Mouse (Mus musculus) spleen, adult 18-20 months (tissue): ENCODE results near the gene Tuba1c.
A peak's percentile ranks its signal among the peaks of the same experiment; 100 is the strongest.
"Not testable (repeated sequence)": the region's sequence is repeated elsewhere in the genome, so short reads cannot be mapped to it uniquely, and the experiment has no call there.

ENCODE experiments used
- DNase-seq, 2 experiments: peaks; one replicate each; pipeline ENCODE4 v3.0.0; 2022; ENCODE audit warnings: mixed read lengths in 2 of 2

The Tuba1c gene

DNA sequence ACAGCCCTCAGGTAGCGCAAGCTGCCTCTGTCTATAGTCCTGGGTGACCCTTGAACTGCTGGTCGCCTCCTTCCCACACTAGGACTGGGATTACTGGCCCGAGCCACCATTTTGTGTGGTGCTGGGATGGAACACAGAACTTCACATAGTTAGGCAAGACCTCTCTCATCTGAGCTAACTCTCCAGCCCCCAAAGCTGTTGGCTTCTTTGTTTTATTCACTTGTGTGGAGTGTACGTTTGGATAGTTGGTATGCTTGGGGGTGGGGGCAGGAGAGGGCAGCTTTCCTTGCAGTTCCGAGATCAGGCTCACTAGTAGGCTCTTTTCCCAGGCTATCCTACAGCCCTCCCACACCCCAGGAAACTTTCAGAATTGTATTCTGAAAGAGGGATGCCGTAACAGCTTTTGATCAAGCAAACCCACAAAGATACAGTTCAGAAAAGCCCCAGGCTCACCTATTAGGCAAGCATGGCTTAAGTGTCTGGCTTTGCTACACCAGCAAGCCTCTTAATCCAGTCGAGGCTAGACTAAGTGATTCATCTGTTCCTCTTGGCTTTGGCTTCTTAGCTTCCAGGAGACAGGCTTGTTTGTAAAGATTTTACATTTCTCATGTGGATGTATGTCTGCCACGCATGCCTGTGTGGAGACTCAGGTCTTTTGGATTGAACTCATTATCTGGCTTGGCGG, 2.5 kb downstream of the Tuba1c start:
- DNase-seq = no peak

DNA sequence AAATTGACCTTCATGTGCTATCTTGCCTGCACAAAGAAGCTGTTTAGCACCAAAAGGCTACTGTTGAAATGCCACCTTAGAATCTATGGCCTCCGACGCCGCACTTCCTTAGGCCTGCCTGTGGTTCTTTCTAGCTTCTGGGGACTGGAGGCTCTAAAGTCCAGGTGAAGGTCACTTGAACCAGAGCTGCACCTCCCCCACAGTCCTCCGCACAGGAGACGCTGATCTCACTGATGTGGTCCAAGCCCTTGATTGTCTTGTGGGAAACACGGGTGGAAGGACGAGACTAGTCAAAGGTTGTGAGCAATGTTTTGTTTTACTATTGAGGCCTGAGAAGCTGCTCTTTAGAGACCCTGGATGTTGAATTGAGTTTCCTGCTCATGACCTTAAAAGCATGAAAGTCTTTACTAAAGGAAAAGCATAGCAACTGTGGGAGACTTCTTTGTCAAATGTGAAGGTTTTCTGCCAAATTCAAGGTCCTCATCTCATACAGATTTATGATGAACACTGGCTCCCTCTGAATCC, 3.1 kb downstream of the Tuba1c start:
- DNase-seq = no peak

DNA sequence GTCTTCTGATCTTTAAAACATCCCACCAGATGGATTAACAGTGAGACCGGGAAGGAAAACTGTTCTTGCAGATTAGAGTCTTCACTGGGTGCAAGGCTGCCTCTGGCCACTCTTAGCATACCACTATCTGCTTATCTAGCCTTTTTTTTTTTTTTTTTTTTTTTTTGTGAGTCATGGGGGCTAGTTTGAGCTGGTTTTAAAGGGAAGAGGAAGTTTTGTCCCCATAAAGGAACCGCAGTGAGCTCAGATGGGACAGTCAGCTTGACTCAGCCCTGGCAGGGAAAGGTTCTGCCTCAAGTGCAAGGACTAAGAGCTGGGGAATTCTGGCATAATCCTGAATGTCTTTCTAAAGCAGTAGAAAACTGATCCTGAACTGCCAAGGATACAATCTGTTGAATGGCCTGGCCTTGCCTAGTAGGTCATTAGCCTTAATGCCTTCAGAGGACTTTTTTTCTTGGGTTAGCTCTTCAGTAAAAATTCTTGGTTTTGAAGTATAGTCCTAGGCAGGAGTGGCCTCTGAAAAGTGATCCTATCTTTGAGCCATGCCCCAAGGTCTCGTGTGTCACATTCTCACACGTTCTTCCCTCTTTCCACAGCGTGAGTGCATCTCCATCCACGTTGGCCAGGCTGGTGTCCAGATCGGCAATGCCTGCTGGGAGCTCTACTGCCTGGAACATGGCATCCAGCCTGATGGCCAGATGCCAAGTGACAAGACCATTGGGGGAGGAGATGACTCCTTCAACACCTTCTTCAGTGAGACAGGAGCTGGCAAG, 4.0 kb downstream of the Tuba1c start:
- DNase-seq = no peak

DNA sequence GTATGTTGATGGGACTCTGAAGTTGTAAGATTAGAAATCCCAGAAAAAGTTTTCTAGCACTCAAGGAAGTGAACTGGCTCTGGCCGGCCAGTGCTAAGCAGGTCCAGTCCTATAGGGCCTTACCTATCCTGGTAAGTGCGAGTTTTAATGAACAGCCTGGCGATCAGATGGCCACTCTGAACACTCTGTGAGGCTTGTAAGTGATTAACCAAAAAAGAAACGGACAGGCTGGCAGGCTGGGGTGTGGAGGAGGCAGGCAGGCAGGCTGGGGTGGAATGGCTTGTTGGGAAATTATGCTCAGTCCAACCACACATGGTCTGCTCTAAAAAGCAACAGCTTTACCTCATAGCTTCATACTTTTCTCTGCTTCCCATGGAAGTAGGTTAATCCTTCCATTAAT, 5.7 kb downstream of the Tuba1c start:
- no peak for DNase-seq

DNA sequence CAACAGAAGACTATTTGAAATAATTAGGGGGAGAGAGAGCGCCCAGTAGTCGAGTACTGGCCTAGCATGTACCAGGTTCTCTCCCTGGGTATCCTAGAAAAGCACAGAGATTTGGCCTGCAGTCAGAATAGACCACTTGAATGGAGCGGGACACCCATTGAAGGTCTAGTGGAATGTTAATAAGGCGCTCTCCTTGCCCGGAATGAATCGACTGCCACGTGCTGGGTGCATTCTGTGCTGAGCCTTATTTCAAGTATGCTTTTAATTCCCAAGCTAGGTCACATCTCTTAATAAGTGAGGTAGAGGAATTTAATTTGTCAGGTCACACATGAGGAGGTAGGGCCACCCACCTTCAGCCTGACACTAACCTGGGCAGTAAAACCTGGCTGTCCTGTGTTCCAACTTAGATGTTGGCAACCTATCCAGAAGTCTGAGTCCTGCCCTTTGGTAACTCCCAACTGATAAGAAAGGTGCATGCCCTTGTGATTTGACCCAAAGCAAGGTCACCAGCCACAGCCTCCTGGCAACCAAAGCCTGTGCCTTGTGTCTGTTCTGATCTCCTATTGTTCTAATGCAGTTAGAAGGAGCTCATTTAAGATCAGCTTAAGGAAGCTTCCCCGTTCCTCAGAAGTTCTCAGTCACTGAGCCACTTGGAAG, 6.7 kb downstream of the Tuba1c start:
- no peak for DNase-seq

DNA sequence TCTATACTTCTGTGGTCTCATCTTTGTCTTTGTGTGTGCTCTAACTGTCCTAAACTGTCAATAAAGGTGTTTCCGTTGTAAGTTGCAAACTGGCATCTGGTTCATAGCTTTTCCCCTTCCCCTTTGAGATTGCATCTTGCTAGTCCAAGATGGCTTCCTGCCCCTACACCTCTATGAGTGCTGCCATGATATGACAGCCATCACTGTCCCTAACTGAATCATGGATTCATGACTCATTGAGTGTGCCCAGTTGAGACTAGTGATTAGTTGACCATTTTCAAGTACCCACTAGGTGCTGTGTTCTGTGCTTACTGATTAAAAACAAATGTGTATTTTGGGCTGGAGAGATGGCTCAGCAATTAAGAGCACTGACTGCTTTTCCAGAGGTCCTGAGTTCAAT, 8.3 kb downstream of the Tuba1c start:
- DNase-seq = no peak

DNA sequence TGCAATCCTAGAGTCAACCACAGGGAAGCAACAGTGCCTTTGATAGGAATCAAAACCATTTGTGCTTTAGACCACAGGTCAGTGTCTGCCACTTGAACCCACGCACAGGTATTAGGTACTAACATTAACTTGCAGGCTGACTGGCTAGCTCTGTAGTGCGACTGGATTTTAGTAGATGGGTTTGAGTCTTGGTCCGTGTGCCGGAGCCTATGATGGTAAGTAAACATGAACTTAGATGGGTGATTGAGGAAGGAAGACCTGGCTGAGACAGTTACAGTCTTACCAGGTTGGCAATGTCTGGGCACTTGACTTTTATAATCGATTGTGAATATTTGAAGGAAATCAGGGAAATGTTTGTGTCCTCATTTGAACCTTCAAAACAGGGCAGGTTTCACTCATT, 9.1 kb downstream of the Tuba1c start:
- DNase-seq = no peak

DNA sequence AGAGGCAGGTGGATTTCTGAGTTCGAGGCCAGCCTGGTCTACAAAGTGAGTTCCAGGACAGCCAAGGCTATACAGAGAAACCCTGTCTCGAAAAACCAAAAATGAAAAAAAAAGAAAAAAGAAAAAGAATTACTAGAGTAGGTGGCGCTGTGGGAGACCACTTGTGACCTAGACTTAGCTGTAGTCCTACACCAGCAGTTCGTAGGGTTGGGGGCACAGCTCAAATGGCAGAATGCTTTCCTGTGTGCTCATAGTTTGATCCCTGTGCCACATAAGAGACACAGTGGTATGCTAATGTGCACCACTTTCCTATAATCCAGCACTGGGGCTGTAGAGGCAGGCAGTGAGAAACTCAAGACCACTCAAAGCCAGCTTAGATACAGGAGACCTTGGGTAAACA, 9.6 kb downstream of the Tuba1c start:
- DNase-seq = no peak

DNA sequence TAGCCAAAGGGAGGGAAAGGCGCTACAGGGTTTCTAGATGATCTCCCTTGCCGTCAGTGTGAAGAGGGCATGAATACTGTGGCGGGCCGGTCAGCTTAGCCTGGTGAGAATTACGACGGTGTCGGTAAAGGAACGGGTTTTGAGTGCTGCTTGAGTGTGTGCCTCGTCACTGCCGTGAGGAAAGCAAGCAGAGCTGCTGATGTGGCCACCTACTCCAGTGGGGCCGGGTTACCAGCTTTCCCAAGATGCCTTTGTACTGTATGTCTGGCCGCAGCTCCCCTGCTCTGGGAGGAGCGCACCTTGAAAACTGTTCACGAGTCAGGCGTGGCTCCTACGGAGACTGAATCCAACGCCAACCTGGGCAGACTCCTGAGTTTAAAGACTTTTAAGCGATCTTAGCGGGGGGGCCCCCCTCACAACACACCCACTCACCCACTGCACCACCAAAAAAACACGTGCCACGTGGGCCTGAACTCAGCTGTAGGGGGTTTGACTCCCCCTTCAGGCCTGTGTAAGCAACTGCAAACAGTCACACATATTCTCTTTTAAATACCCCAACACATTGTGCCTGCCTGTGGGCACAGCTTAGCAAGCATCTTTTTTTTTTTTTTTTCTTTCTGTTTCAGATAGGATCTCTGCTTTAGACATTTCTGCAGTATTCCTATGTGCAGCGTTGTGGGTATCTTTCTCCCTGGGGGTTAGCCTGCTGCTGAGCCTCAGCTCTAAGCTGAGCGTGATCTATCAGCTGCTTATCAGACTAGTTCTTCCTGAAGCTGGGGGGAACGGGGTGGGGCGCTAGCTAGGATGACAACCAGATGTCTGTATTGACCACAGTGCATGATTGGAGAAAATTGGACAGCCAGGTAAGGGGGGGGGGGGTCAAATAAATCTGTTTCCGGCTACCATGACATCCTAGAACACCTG, 10.6 kb downstream of the Tuba1c start:
- DNase-seq = no peak

DNA sequence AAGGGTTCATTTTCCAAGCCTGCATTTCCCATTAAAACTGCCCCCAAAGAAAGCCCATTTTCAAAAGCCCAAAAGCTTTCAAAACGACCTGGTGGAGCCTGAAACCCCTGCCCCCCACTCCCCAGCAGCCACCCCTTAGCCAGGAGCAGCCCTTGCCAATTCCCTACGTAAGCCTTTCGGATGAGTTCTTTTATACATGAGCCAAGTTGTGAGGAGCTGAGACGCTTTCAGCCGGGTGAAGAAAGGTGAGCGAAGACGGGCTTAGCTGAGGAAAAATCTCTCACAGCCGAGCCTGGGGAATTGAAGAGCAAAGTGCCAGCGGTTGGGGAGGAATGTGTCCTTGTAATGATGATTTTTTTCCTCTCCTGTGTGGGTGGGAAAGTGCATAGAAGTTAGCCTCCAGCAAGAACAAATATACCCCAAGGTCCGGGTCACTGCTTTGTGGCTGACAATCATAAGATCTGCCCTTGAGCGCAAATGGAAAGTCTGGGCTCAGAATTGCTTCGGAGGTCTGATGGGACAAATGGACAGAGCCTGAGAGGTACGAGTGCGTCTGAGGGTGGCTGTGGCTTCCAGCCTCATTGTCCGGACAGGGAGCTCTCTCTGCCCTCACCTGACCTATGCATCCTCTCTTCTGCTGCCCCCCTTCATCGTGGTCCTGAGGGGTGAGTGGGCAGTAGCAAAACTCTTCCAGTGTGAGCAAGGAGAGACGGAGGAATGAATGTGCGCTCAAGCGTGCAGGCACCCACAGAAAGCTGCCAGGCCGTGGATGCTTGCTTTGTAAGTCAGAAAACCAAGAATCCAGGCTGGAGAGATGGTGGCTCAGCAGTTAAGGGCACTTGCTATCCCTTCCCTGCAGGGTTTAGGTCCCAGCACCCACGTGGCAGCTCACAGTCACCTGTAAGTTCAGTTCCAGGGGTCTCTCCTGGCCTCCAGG, 11.5 kb downstream of the Tuba1c start:
- DNase-seq = no peak

DNA sequence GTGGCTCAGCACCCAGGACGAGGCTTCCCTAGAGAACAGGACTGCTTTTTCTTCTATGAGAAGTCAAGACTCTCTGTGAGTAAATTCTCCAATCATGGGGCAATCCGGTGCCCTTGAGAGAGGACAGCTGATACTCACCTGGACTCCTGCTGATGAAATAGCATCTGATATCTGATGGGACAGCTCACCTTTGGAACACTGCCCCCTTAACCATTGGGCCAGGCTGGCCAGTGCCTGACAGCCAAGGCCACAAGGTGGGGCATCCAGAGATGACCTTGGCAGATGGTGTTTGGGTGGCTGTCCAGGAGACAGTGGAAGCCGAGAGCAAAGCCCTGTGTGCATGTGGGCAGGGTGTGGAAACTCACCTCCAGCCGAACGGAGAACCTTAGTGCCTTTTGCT, 12.6 kb downstream of the Tuba1c start:
- DNase-seq = no peak

DNA sequence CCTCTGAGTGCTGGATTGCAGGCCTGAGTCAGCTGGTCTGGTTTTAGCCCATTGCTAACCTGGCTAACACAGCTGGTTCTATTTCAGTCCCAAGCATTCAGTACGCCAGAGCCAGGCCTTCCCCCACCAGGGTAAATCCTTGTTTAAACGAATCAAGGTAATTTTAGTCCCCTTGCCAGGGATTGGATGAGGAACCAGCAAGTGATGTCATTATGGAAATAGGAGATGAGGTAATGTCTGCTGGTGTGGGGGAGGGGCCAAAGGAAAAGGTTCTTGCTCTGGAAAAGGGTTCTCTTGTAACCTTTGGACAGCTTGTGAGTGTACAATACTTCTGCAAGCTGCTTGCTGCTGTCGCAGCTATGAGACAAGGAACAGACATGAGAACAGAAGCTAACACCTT, 15.2 kb downstream of the Tuba1c start:
- DNase-seq = no peak

DNA sequence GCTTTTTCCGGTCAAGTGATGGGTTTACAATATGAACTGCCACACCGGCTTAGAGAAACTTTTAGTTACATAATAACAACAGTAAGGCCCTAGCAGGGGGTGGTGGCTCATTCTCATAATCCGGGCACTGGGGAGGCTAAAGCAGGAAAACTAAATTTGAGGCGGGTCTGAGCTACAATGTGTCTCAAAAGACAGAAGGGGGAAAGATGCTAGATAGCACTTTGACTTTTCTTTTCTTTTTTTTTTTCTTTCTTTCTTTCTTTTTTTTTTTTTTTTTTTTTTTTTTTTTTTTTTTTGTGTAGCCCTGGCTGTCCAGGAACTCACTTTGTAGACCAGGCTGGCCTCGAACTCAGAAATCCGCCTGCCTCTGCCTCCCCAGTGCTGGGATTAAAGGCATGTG, 16.0 kb downstream of the Tuba1c start:
- DNase-seq = not testable (repeated sequence)

DNA sequence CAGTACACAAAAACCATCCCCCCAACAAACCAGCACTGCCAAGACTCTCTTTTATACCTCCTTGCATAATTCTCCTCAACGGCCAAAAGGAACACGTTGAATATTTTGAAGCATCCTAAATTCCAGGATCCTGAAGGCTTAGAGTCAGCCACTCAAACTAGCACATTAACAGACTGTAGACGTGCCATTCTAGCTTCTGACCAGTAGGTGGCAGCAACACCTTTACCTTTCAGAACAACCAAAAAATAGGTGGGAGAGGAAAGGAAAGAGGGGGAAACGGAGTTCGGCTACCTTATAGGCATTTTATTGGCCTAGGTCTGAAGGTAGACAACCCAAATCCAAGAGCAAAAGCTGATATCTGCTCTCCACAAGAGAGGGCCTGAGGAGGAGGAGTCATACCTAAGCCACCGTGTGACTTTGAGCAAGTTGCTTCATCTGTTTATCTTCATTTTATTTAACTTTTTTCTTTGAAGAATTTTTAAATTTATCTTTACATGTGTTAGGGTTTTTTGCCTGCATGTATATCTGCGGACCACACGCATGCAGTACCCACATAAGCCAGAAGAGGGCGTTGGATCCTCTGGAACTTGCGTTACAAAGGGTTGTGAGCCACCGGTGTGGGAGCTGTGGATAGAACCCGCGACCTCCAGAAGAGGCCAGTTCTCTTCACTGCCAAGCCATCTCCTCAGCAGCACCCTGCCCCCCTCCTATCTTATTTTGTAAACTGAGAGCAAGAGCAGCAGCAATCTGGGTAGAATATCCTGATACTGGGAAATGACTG, 20.0 kb downstream of the Tuba1c start:
- DNase-seq = peak in 1 of 2 experiments; percentile 44

DNA sequence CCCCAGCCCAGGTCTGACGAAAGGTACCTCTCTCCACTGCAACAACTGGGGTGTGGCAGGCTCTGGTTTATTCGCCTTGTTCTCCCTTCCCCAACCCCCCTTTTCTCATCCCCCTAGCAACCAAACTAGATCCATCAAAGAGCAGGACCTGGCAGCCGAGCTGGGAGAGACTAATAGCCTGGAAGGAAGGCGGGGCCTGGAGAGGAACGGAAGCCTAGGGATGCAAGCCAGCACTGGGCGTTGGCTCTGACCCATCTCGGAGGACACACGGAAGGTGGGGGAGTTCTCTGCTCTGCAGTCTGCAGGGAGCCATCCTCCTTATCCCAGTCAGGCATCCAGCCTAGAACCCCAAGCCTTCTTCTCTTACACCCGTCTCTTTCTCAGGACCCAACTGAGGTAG, 23.7 kb downstream of the Tuba1c start:
- no peak for DNase-seq

DNA sequence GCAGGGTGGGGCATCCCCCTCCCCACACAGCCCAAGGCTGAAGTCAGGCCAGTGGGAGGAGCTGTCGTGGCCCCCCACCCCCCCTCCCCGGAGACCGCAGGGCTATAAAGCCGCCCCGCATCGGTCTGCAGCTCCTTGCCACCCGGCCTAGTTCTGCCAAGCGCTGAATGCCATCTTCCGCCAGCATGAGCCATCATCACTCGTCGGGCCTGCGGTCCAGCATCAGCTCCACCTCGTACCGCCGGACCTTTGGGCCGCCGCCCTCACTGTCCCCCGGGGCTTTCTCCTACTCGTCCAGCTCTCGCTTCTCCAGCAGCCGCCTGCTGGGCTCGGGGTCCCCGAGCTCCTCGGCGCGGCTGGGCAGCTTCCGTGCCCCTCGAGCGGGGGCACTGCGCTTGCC, 25.3 kb downstream of the Tuba1c start, which contains the start of gene Prph:
Gene Prph (plus strand): TSS at position 135 of the 400 bp plus-strand sequence.
- DNase-seq = no peak

DNA sequence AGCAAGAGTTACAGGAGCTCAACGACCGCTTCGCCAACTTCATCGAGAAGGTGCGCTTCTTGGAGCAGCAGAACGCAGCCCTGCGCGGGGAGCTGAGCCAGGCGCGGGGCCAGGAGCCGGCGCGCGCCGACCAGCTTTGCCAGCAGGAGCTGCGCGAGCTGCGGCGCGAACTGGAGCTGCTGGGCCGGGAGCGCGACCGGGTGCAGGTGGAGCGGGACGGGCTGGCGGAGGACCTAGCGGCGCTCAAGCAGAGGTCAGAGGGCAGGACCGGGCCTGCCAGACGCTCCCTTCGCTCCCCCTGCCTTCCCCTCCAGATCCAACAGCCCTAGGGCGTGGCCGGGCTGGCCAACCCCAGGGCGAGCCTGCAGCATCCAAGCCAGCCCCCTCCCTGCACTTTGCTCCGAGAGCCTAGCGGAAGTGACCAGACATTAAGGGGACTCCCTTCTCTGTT, 25.8 kb downstream of the Tuba1c start:
- DNase-seq = no peak

DNA sequence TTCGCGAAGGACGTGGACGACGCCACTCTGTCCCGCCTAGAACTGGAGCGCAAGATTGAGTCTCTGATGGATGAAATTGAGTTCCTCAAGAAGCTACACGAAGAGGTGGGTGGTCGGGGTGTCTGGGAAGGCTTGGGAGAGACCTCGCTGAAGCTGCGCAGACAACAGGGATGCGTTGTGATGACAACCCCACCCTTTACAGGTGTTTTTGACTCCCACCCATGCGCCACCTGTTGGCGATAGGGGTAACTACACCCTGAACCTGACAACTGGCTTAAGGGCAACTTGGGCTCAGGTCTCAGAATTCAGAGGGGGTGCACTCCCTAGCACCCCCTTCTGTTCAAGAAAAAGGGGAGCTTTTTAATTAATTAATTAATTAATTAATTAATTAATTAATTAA, 26.6 kb downstream of the Tuba1c start:
- DNase-seq = peak in 1 of 2 experiments; percentile 28

DNA sequence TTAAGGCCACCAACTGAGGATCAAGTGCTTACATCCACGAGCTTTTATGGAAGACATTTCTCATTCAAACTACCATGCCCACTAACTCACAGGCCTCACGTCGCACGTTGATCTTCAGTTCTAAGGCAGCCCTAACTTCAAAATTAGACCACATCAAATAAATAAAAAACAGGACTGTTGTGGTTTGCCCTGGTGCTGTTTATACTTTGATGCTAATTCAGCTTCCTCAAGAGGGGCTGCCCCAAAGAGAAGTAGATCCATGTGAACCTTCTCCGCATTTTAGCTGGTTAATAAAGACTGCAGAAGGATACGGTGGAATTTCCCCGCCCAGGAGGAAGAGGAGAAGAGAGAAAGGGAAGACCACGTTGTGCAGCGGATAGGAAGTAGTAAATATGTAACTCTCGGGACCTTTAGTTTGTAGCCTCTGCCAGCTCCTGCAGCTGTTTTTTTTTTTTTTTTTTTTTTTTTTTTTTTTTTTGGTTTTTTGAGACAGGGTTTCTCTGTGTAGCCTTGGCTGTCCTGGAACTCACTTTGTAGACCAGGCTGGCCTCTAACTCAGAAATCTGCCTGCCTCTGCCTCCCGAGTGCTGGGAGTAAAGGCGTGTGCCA, 36.0 kb downstream of the Tuba1c start:
- DNase-seq = no peak

DNA sequence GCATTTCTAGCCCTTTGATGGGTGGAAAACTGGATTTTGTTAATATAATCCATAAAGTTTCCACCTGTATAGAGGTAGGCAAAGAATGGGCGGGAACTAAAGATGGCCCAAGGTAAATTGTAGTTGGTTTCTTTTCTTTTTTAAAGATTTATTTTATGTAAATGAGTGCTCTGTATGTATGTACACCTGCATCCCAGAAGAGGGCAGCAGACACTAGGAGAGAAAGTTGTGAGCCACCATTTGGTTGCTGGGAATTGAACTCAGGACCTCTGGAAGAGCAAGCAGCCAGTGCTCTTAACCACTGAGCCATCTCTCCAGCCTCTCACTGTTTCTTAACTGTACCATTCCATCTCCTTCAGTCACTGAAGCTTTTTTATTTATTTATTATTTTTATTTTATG, 42.3 kb downstream of the Tuba1c start:
- DNase-seq = no peak
